Mouse (Mus musculus): ENCODE measurements around the gene Ttyh1. TPM values are rescaled to one million over a fixed set of nuclear protein-coding genes. Genes with fewer than 3 reads are reported as not detected.

Gene Ttyh1
- polyA plus RNA-seq, 1 experiment, result 5.3 TPM

GRCm38 (mm10) chr7:4124856-4125255 lies 5.6 kb downstream of the Ttyh1 start:
- no peaks in the 10 kb centered on the region for H3K4me1 ChIP-seq (ENCODE audit: control insufficient read depth, insufficient read depth, low read length)
- H3K27ac ChIP-seq (ENCODE audit: control insufficient read depth, insufficient read depth, low read depth, low read length, poor library complexity), result no peak overlapping the region
- 58% methylated on average over 5 of the region's 5 CpGs for WGBS
- H3K4me3 ChIP-seq (replicated peaks; ENCODE audit: control insufficient read depth, low read depth, low read length), result no peak overlapping the region
- TF ChIP-seq CTCF (IDR thresholded peaks at IDR 0.05; ENCODE audit: control insufficient read depth, insufficient read depth, low read length) (no peak), POLR2A (IDR thresholded peaks at IDR 0.05; ENCODE audit: borderline replicate concordance, control insufficient read depth, low read depth, low read length) (no peak)

DNA sequence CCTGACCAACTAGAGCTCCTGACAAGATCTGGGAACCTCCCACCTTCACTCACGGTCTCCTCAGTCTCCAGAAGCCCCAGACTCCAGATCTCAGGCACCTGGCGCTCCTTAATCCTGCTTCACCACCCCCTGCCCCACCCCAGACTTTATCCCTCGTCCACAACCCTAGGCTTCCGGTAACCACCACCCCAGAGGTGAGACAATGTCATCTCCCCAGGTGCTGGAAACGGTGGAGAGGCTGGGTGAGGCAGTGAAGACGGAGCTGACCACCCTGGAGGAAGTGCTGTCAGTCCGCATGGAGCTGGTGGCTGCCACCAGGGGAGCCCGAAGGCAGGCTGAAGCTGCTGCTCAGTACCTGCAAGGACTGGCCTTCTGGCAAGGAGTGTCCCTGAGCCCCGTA lies 6.1 kb downstream of the Ttyh1 start:
- Histone ChIP-seq H3K4me1 (ENCODE audit: control insufficient read depth, insufficient read depth, low read length) (no peaks in the 10 kb centered on the region), H3K27ac (ENCODE audit: control insufficient read depth, insufficient read depth, low read depth, low read length, poor library complexity) (no peak overlapping the region), H3K4me3 (replicated peaks; ENCODE audit: control insufficient read depth, low read depth, low read length) (no peak overlapping the region)
- 32% methylated on average over 9 of the region's 9 CpGs for WGBS
- TF ChIP-seq POLR2A (IDR thresholded peaks at IDR 0.05; ENCODE audit: borderline replicate concordance, control insufficient read depth, low read depth, low read length) (no peak), CTCF (IDR thresholded peaks at IDR 0.05; ENCODE audit: control insufficient read depth, insufficient read depth, low read length) (no peak)

DNA sequence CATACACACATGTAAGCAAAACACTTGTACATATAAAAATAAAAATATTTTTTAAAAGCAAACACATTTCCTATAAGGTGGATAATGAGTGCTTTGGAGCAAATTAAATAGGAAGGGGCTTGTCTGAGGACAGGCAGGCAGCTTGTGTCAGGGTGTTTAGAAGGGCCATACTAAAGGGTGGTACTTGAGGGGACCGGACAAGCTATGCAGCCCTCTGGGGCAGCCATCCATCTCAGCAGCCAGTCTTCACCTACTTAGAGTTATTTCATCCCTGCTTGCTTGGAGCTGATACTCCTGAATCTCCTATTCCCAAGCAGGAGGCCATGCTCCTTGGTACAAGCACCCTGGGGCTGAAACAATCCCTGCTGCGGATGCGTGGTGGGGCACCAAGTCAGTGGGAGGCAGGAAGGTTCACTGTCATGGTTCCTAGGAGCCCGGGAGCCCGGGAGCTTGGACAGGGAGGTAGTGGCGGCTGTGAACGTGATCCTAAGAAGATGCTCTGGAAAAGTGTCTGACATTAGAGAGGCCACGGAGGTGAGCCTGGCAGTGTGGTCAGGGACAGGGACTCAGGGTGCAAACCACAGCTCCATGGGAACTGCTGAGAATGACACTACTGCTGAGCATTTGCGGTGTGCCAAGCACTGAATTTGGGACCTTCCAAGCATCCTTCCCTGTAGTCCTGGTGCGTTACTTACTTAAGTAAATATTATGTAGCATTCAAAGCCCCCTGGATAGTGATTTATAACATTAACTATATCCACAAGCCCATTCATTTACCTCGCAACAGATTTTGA lies 8.0 kb downstream of the Ttyh1 start:
- Histone ChIP-seq H3K4me1 (ENCODE audit: control insufficient read depth, insufficient read depth, low read length) (no peaks in the 10 kb centered on the region), H3K27ac (ENCODE audit: control insufficient read depth, insufficient read depth, low read depth, low read length, poor library complexity) (no peak overlapping the region), H3K4me3 (replicated peaks; ENCODE audit: control insufficient read depth, low read depth, low read length) (no peak overlapping the region)
- 90% methylated on average over 11 of the region's 11 CpGs for WGBS
- no peak for TF ChIP-seq POLR2A (IDR thresholded peaks at IDR 0.05; ENCODE audit: borderline replicate concordance, control insufficient read depth, low read depth, low read length)
- no peak for TF ChIP-seq CTCF (IDR thresholded peaks at IDR 0.05; ENCODE audit: control insufficient read depth, insufficient read depth, low read length)

DNA sequence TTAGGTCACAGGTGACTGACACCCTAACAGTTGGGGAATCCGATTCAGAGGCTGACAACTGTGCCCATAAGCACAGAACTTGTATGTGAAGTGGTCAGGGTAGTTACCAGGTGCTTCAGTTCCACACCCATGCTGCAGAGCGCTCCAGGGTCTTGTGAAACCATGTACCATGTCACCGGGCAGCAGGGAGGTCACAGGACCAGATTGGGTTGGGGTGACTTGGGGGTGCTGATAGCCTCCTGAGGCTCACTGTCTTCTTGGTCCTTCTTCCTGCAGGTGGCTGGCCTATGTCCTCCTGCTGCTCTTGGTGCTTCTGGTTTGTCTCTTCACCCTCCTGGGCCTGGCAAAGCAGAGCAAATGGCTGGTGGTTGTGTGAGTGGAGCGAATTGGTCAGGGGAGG lies 8.7 kb downstream of the Ttyh1 start:
- no peak overlapping the region for H3K27ac ChIP-seq (ENCODE audit: control insufficient read depth, insufficient read depth, low read depth, low read length, poor library complexity)
- H3K4me3 ChIP-seq (replicated peaks; ENCODE audit: control insufficient read depth, low read depth, low read length), result no peak overlapping the region
- TF ChIP-seq POLR2A (IDR thresholded peaks at IDR 0.05; ENCODE audit: borderline replicate concordance, control insufficient read depth, low read depth, low read length), result no peak
- TF ChIP-seq CTCF (IDR thresholded peaks at IDR 0.05; ENCODE audit: control insufficient read depth, insufficient read depth, low read length), result no peak
- H3K4me1 ChIP-seq (ENCODE audit: control insufficient read depth, insufficient read depth, low read length), result no peaks in the 10 kb centered on the region
- WGBS, result 70% methylated on average over 4 of the region's 4 CpGs

DNA sequence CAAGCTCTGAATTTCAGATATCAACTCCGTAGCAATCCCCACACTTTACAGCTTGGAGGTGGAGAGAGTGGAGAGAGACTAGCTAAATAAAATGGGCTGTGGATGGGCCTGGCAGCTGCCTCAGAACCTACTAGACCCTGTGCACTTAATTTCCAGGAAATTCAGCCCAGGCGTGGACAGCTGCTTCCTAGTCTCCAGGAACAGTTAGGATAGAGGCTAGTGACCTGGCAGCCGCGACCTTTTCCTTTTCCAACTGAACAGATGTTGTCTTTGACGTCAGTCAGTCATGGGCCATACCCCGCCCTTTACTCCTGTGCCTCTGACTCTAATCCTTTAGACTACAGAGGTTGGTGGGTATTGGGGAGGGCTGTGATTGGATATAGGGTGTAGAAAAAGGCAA lies 9.7 kb downstream of the Ttyh1 start:
- no peak for TF ChIP-seq POLR2A (IDR thresholded peaks at IDR 0.05; ENCODE audit: borderline replicate concordance, control insufficient read depth, low read depth, low read length)
- no peak for TF ChIP-seq CTCF (IDR thresholded peaks at IDR 0.05; ENCODE audit: control insufficient read depth, insufficient read depth, low read length)
- Histone ChIP-seq H3K4me1 (ENCODE audit: control insufficient read depth, insufficient read depth, low read length) (no peaks in the 10 kb centered on the region), H3K4me3 (replicated peaks; ENCODE audit: control insufficient read depth, low read depth, low read length) (no peak overlapping the region), H3K27ac (ENCODE audit: control insufficient read depth, insufficient read depth, low read depth, low read length, poor library complexity) (no peak overlapping the region)
- 63% methylated on average over 6 of the region's 6 CpGs for WGBS

DNA sequence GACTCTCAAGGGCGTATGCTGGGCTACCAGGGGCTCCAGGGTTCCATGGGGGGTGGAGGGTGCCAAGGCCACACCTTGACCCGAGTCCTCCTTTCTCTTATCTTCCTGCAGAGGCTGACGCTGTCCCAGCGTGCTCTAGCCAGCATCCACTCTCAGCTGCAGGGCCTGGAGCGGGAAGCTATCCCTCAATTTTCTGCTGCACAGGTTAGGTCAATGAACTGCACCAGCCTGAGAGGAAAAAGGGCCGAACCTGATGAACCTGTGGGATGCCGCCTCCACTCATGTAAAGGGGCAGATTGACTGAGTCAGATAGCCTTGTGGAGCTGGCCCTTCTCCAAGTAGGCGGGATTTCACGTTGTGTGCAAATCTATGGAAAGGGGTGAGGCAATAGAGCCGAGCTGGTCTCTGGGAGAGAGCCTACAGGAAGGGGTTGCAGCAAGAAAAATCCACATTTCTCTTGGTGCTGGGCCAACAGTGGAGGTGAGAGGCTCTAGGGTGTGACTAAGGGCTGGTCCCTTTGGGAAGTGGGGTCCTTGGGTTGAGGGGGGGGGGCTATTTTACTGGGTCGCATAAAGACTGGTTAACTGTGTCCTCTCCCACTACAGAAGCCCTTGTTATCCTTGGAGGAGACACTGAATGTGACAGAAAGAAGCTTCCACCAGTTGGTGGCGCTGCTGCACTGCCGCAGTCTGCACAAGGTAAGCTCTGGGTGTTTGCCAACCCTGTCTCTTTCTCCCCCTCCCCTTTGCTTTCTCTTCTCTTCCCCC lies 11.7 kb downstream of the Ttyh1 start:
- H3K27ac ChIP-seq (ENCODE audit: control insufficient read depth, insufficient read depth, low read depth, low read length, poor library complexity), result no peak overlapping the region
- TF ChIP-seq CTCF (IDR thresholded peaks at IDR 0.05; ENCODE audit: control insufficient read depth, insufficient read depth, low read length) (peak; percentile 98), POLR2A (IDR thresholded peaks at IDR 0.05; ENCODE audit: borderline replicate concordance, control insufficient read depth, low read depth, low read length) (no peak)
- WGBS, result 34% methylated on average over 13 of the region's 13 CpGs
- no peak overlapping the region for H3K4me3 ChIP-seq (replicated peaks; ENCODE audit: control insufficient read depth, low read depth, low read length)
- H3K4me1 ChIP-seq (ENCODE audit: control insufficient read depth, insufficient read depth, low read length), result no peaks in the 10 kb centered on the region

- Histone ChIP-seq H3K4me1 (ENCODE audit: control insufficient read depth, insufficient read depth, low read length) (no peaks in the 10 kb centered on the region), H3K4me3 (replicated peaks; ENCODE audit: control insufficient read depth, low read depth, low read length) (no peak overlapping the region), H3K27ac (ENCODE audit: control insufficient read depth, insufficient read depth, low read depth, low read length, poor library complexity) (no peak overlapping the region)
- 82% methylated on average over 8 of the region's 8 CpGs for WGBS
- TF ChIP-seq POLR2A (IDR thresholded peaks at IDR 0.05; ENCODE audit: borderline replicate concordance, control insufficient read depth, low read depth, low read length) (no peak), CTCF (IDR thresholded peaks at IDR 0.05; ENCODE audit: control insufficient read depth, insufficient read depth, low read length) (no peak)
Measured at GRCm38 (mm10) chr7:4131964-4132363, 12.8 kb downstream of the Ttyh1 start.

DNA sequence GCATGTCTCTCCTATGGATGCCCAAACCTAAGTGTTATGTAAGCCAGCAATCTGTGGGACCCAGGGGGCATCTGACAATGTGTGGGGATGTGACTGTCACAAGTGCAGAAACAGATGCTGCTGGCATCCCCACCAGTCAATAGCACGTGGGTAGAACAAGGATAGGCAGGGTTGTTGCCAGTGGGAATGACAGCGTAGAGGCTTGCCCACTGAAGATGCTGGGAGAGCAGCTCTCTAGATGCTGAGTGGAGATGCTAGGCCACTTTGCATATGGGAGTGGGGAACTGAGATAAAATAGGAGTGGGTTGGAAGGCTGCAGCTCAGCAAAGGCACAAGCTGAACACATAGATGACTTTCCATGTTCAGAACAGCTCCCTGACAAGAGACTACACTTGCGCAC lies 13.4 kb downstream of the Ttyh1 start:
- no peak overlapping the region for H3K4me3 ChIP-seq (replicated peaks; ENCODE audit: control insufficient read depth, low read depth, low read length)
- no peaks in the 10 kb centered on the region for H3K4me1 ChIP-seq (ENCODE audit: control insufficient read depth, insufficient read depth, low read length)
- no peak overlapping the region for H3K27ac ChIP-seq (ENCODE audit: control insufficient read depth, insufficient read depth, low read depth, low read length, poor library complexity)
- 91% methylated on average over 3 of the region's 3 CpGs for WGBS
- TF ChIP-seq POLR2A (IDR thresholded peaks at IDR 0.05; ENCODE audit: borderline replicate concordance, control insufficient read depth, low read depth, low read length), result no peak

Measured in bone marrow, adult 2 months (tissue).